Comparison of ENCODE assay signal across 8 mouse cellular contexts in genomic region chr10:127164631-127165353, GRCm38 (mm10). TPM values are rescaled to one million over a fixed set of nuclear protein-coding genes. Genes with fewer than 3 reads are reported as not detected.
DNase-seq lines count a peak whose midpoint lies in the region; ATAC-seq and TF ChIP-seq lines count a peak whose summit lies in the region.

Gene B4galnt1, plus strand, starts transcription at chr10:127165225.

- ATAC-seq in CD4-positive, CD25-positive, alpha-beta regulatory T cell, adult 4 months: peak; percentile 41
- ATAC-seq in erythroblast, adult 5-6 weeks (replicated peaks; ENCODE audit: low FRiP score, poor library complexity, severe bottlenecking): peak; percentile 94
- ATAC-seq in heart, embryonic 14.5 days (ENCODE audit: insufficient number of reproducible peaks, insufficient read depth, low FRiP score, low read depth): peak; percentile 79
- ATAC-seq in liver, embryonic 14.5 days (ENCODE audit: insufficient read depth): peak; percentile 80
- ATAC-seq in stomach, embryonic 14.5 days (ENCODE audit: insufficient number of reproducible peaks, insufficient read depth, low FRiP score, low read depth): peak; percentile 81

- peaks cover 15 to 25% of the 10 kb centered on the region in 2 experiments; a peak in 3 of 4 replicates for H3K4me1 ChIP-seq in heart, embryonic 14.5 days (ENCODE audit: control insufficient read depth in 2 of 2, insufficient read depth in 2 of 2, low read length in 2 of 2)
- H3K4me1 ChIP-seq in liver, embryonic 14.5 days (replicated peaks; ENCODE audit: control insufficient read depth in 2 of 2, insufficient read depth in 2 of 2, low read length in 1 of 2): peaks cover 4 to 11% of the 10 kb centered on the region in 2 experiments
- no peaks in the 10 kb centered on the region for H3K4me1 ChIP-seq in stomach, embryonic 14.5 days (ENCODE audit: control insufficient read depth, insufficient read depth, low read length)

- peak; percentile 96 for DNase-seq in brain, adult 2 months (ENCODE audit: low read depth, low spot score)
- DNase-seq in kidney, postnatal 14 days: peak; percentile 79
- peak; percentile 60 to 65 (median 61) for DNase-seq in liver, embryonic 14.5 days (ENCODE audit: low read depth in 3 of 3, low spot score in 3 of 3)
- peak; percentile 76 to 91 for DNase-seq in natural killer cell, adult 2 months (ENCODE audit: low spot score in 2 of 2)

- H3K27me3 ChIP-seq in heart, embryonic 14.5 days (ENCODE audit: control insufficient read depth, insufficient read depth, low read length): peaks cover 66% of the 10 kb centered on the region
- H3K27me3 ChIP-seq in liver, embryonic 14.5 days (ENCODE audit: control insufficient read depth, insufficient read depth, low read length): peaks cover 24% of the 10 kb centered on the region
- H3K27me3 ChIP-seq in stomach, embryonic 14.5 days (ENCODE audit: control insufficient read depth, insufficient read depth, low read length): peaks cover 30% of the 10 kb centered on the region

- no peak for TF ChIP-seq EP300 in liver, embryonic 14.5 days (IDR thresholded peaks at IDR 0.05; ENCODE audit: low read depth)

- peak within 1 kb of the TSS; percentile 72 for H3K9ac ChIP-seq in heart, embryonic 14.5 days (ENCODE audit: low read length)
- H3K9ac ChIP-seq in liver, embryonic 14.5 days (replicated peaks): peak within 1 kb of the TSS; percentile 72
- peak within 1 kb of the TSS; percentile 72 for H3K9ac ChIP-seq in stomach, embryonic 14.5 days (replicated peaks; ENCODE audit: low read depth, low read length)

- WGBS in heart, embryonic 14.5 days: 4% methylated on average over 44 of the region's 52 CpGs
- 3% methylated on average over 52 of the region's 52 CpGs for WGBS in liver, embryonic 14.5 days (ENCODE audit: insufficient replicate concordance)
- WGBS in stomach, embryonic 14.5 days: 2% methylated on average over 50 of the region's 52 CpGs

- TF ChIP-seq CTCF in liver, embryonic 14.5 days (IDR thresholded peaks at IDR 0.05; ENCODE audit: low read depth): peak; percentile 88

- H3K4me2 ChIP-seq in heart, embryonic 14.5 days (ENCODE audit: low read length): peak within 1 kb of the TSS; percentile 99
- H3K4me2 ChIP-seq in liver, embryonic 14.5 days (ENCODE audit: low read depth): peak within 1 kb of the TSS; percentile 96
- peak within 1 kb of the TSS; percentile 100 for H3K4me2 ChIP-seq in stomach, embryonic 14.5 days (replicated peaks; ENCODE audit: low read depth, low read length)

- no peaks in the 10 kb centered on the region for H3K36me3 ChIP-seq in heart, embryonic 14.5 days (ENCODE audit: control insufficient read depth, insufficient read depth, low read length)
- H3K36me3 ChIP-seq in liver, embryonic 14.5 days (replicated peaks; ENCODE audit: control insufficient read depth, insufficient read depth, low read depth): no peaks in the 10 kb centered on the region
- no peaks in the 10 kb centered on the region for H3K36me3 ChIP-seq in stomach, embryonic 14.5 days (ENCODE audit: control insufficient read depth, insufficient read depth, low read length)

- no peak within 1 kb of the TSS for H3K27ac ChIP-seq in heart, embryonic 14.5 days (replicated peaks in 1 of 2; ENCODE audit: control insufficient read depth in 1 of 2, insufficient read depth in 1 of 2, low read depth in 2 of 2, low read length in 2 of 2)
- H3K27ac ChIP-seq in liver, embryonic 14.5 days: no peak within 1 kb of the TSS; the same call in 1 of the 2 replicates
- peak within 1 kb of the TSS; percentile 66 for H3K27ac ChIP-seq in stomach, embryonic 14.5 days (ENCODE audit: low read length)

- H3K9me3 ChIP-seq in heart, embryonic 14.5 days (ENCODE audit: control insufficient read depth, low read length): no peaks in the 10 kb centered on the region
- H3K9me3 ChIP-seq in liver, embryonic 14.5 days (ENCODE audit: control insufficient read depth, low read length): no peaks in the 10 kb centered on the region
- no peaks in the 10 kb centered on the region for H3K9me3 ChIP-seq in stomach, embryonic 14.5 days (ENCODE audit: control insufficient read depth, low read depth, low read length)

- H3K4me3 ChIP-seq in heart, embryonic 14.5 days (ENCODE audit: control insufficient read depth in 1 of 2, insufficient read depth in 1 of 2, low read depth in 1 of 2, low read length in 2 of 2): peak within 1 kb of the TSS; percentile 57
- H3K4me3 ChIP-seq in liver, embryonic 14.5 days (ENCODE audit: insufficient read depth in 1 of 2, low read depth in 2 of 2, low read length in 2 of 2): peak within 1 kb of the TSS; percentile 54 to 63
- H3K4me3 ChIP-seq in stomach, embryonic 14.5 days (ENCODE audit: low read depth, low read length): peak within 1 kb of the TSS; percentile 67

RNA-seq across cellular contexts. Expression of gene B4galnt1, which starts in this region (rescaled TPM):
- 100 to 1,000 TPM; 166 to 206 TPM for polyA plus RNA-seq in CD4-positive, CD25-positive, alpha-beta regulatory T cell, adult 4 months (2017; shearing (Covaris generic))
- 33.0 and 34.3 TPM in 2 replicates for total RNA-seq in erythroblast, adult 5-6 weeks (2015; ENCODE audit: low replicate concordance)
- total RNA-seq in erythroblast, adult 5-6 weeks (2017; ENCODE audit: low replicate concordance): 8.1 and 17.6 TPM in 2 replicates
- 1.5 and 2.0 TPM in 2 replicates for polyA plus RNA-seq in heart, embryonic 14.5 days (2014; fragmentation: Nextera tagmentation; extraction: Ambion mirVana)
- polyA plus RNA-seq in liver, embryonic 14.5 days (2012; rRNA removed): 9.9 and 10.4 TPM in 2 replicates
- 14.6 and 17.1 TPM in 2 replicates for polyA plus RNA-seq in liver, embryonic 14.5 days (2014; fragmentation: Nextera tagmentation; extraction: Ambion mirVana)
- 27.7 and 29.4 TPM in 2 replicates for polyA plus RNA-seq in stomach, embryonic 14.5 days (2014; fragmentation: Nextera tagmentation; extraction: Ambion mirVana)

Comparison
In these comparisons a context has a peak if more than half of its experiments do, and no peak if none do; other contexts are left out.
1. ATAC-seq: peak in every context shown above with its lines; median percentile 94 in erythroblast, adult 5-6 weeks; 81 in stomach, embryonic 14.5 days; 80 in liver, embryonic 14.5 days; 79 in heart, embryonic 14.5 days; 41 in CD4-positive, CD25-positive, alpha-beta regulatory T cell, adult 4 months.